8 mouse cellular contexts compared by ENCODE assay signal in genomic region chr17:67696694-67697386, GRCm38 (mm10). TPM values are rescaled to one million over a fixed set of nuclear protein-coding genes. Genes with fewer than 3 reads are reported as not detected.
A peak's percentile ranks its signal among the peaks of the same experiment; 100 is the strongest.
DNase-seq lines count a peak whose midpoint lies in the region; ATAC-seq and TF ChIP-seq lines count a peak whose summit lies in the region.

Lama1 (plus strand) TSS chr17:67697259.

- peak; percentile 93 for ATAC-seq in heart, embryonic 12.5 days (ENCODE audit: insufficient number of reproducible peaks, low FRiP score)
- ATAC-seq in kidney, embryonic 14.5 days (ENCODE audit: low FRiP score, low TSS enrichment): peak; percentile 97
- peak; percentile 84 for ATAC-seq in neural tube, embryonic 15.5 days (ENCODE audit: low FRiP score)

- H3K27me3 ChIP-seq in spleen, adult 2 months (ENCODE audit: control insufficient read depth, insufficient read depth, low read length): no peaks in the 10 kb centered on the region
- H3K27me3 ChIP-seq in heart, embryonic 12.5 days (replicated peaks): peaks cover 16% of the 10 kb centered on the region
- H3K27me3 ChIP-seq in kidney, embryonic 14.5 days (ENCODE audit: control insufficient read depth, insufficient read depth, low read length): peaks cover 4% of the 10 kb centered on the region; the same call in 1 of the 2 replicates
- no peaks in the 10 kb centered on the region for H3K27me3 ChIP-seq in neural tube, embryonic 15.5 days (replicated peaks)

- no peak for DNase-seq in spleen, adult 2 months (ENCODE audit: low read depth in 1 of 2, low spot score in 2 of 2)
- no peak for DNase-seq in spleen, postnatal 36 days (ENCODE audit: low spot score in 2 of 2)
- peak; percentile 49 for DNase-seq in lung, adult 2 months
- peak; percentile 81 to 84 for DNase-seq in urinary bladder, postnatal 4 days (ENCODE audit: low spot score in 2 of 2)

- peak within 1 kb of the TSS; percentile 23; the same call in 1 of the 2 replicates for H3K4me3 ChIP-seq in spleen, adult 2 months (ENCODE audit: extremely low read depth, insufficient read depth, insufficient read length)
- peak within 1 kb of the TSS; percentile 54 for H3K4me3 ChIP-seq in embryonic fibroblast, embryonic 13.5 days (ENCODE audit: insufficient read depth, low read length)
- peak within 1 kb of the TSS; percentile 69 for H3K4me3 ChIP-seq in heart, embryonic 12.5 days
- peak within 1 kb of the TSS; percentile 79 for H3K4me3 ChIP-seq in kidney, embryonic 14.5 days (ENCODE audit: low read length)
- peak within 1 kb of the TSS; percentile 69 for H3K4me3 ChIP-seq in lung, adult 2 months (replicated peaks; ENCODE audit: extremely low read depth, low read depth, low read length)
- H3K4me3 ChIP-seq in neural tube, embryonic 15.5 days (replicated peaks): peak within 1 kb of the TSS; percentile 79

- TF ChIP-seq CTCF in spleen, adult 2 months (IDR thresholded peaks at IDR 0.05; ENCODE audit: extremely low read depth, insufficient read depth, insufficient read length, insufficient replicate concordance): no peak
- no peak for TF ChIP-seq CTCF in embryonic fibroblast, embryonic 13.5 days (IDR thresholded peaks at IDR 0.05; ENCODE audit: borderline replicate concordance, insufficient read depth, low read length)
- 0 out of 2 replicates have a peak, but pooled peaks have one; percentile 12 for TF ChIP-seq CTCF in lung, adult 2 months (IDR thresholded peaks at IDR 0.05; ENCODE audit: insufficient read depth, low read length)

- no peak for TF ChIP-seq POLR2A in spleen, adult 2 months (IDR thresholded peaks at IDR 0.05; ENCODE audit: low read depth, low read length)
- peak; percentile 63 for TF ChIP-seq POLR2A in embryonic fibroblast, embryonic 13.5 days (IDR thresholded peaks at IDR 0.05; ENCODE audit: low read depth, low read length)
- TF ChIP-seq POLR2A in lung, adult 2 months (IDR thresholded peaks at IDR 0.05; ENCODE audit: borderline replicate concordance, extremely low read depth, low read depth, low read length): no peak

- H3K4me2 ChIP-seq in heart, embryonic 12.5 days: peak within 1 kb of the TSS; percentile 100
- peak within 1 kb of the TSS; percentile 97 for H3K4me2 ChIP-seq in kidney, embryonic 14.5 days (replicated peaks; ENCODE audit: low read depth, low read length)
- H3K4me2 ChIP-seq in neural tube, embryonic 15.5 days: peak within 1 kb of the TSS; percentile 89

- no peaks in the 10 kb centered on the region for H3K36me3 ChIP-seq in spleen, adult 2 months (ENCODE audit: control insufficient read depth, insufficient read depth, low read length)
- no peaks in the 10 kb centered on the region for H3K36me3 ChIP-seq in heart, embryonic 12.5 days
- H3K36me3 ChIP-seq in kidney, embryonic 14.5 days (ENCODE audit: control insufficient read depth, insufficient read depth, low read length): no peaks in the 10 kb centered on the region
- H3K36me3 ChIP-seq in neural tube, embryonic 15.5 days: no peaks in the 10 kb centered on the region

- H3K4me1 ChIP-seq in spleen, adult 2 months (ENCODE audit: control insufficient read depth, insufficient read depth, insufficient read length): no peaks in the 10 kb centered on the region
- H3K4me1 ChIP-seq in embryonic fibroblast, embryonic 13.5 days (ENCODE audit: control insufficient read depth, insufficient read depth, low read length): no peaks in the 10 kb centered on the region
- H3K4me1 ChIP-seq in heart, embryonic 12.5 days (replicated peaks): peaks cover 18% of the 10 kb centered on the region
- peaks cover 16% of the 10 kb centered on the region for H3K4me1 ChIP-seq in kidney, embryonic 14.5 days (ENCODE audit: control insufficient read depth, insufficient read depth, low read length)
- peaks cover 6% of the 10 kb centered on the region; the same call in 1 of the 2 replicates for H3K4me1 ChIP-seq in lung, adult 2 months (ENCODE audit: control insufficient read depth, insufficient read depth, low read length)
- peaks cover 39% of the 10 kb centered on the region for H3K4me1 ChIP-seq in neural tube, embryonic 15.5 days

- no peak within 1 kb of the TSS for H3K27ac ChIP-seq in spleen, adult 2 months (ENCODE audit: insufficient read depth, low read length)
- no peak within 1 kb of the TSS for H3K27ac ChIP-seq in embryonic fibroblast, embryonic 13.5 days (ENCODE audit: insufficient read depth, low read length)
- no peak within 1 kb of the TSS for H3K27ac ChIP-seq in heart, embryonic 12.5 days (ENCODE audit: poor library complexity, severe bottlenecking)
- H3K27ac ChIP-seq in kidney, embryonic 14.5 days (ENCODE audit: low read depth, low read length): peak within 1 kb of the TSS; percentile 69
- peak within 1 kb of the TSS; percentile 75 for H3K27ac ChIP-seq in neural tube, embryonic 15.5 days (replicated peaks)

- H3K9me3 ChIP-seq in heart, embryonic 12.5 days (replicated peaks): no peaks in the 10 kb centered on the region
- H3K9me3 ChIP-seq in kidney, embryonic 14.5 days (ENCODE audit: control insufficient read depth, low read length): no peaks in the 10 kb centered on the region
- H3K9me3 ChIP-seq in neural tube, embryonic 15.5 days (replicated peaks): no peaks in the 10 kb centered on the region

- WGBS in spleen, adult 2 months: 5% methylated on average over 32 of the region's 32 CpGs
- WGBS in heart, embryonic 12.5 days: 3% methylated on average over 32 of the region's 32 CpGs
- WGBS in kidney, embryonic 14.5 days: 2% methylated on average over 16 of the region's 32 CpGs
- 3% methylated on average over 32 of the region's 32 CpGs for WGBS in lung, adult 2 months
- 2% methylated on average over 32 of the region's 32 CpGs for WGBS in neural tube, embryonic 15.5 days

- H3K9ac ChIP-seq in heart, embryonic 12.5 days: peak within 1 kb of the TSS; percentile 69
- H3K9ac ChIP-seq in kidney, embryonic 14.5 days (ENCODE audit: low read depth, low read length): peak within 1 kb of the TSS; percentile 90
- H3K9ac ChIP-seq in neural tube, embryonic 15.5 days (replicated peaks): peak within 1 kb of the TSS; percentile 88

RNA-seq across cellular contexts. Expression of gene Lama1, which starts in this region (rescaled TPM):
- polyA plus RNA-seq in spleen, adult 2 months (2012; rRNA removed): 0.12 and 0.66 TPM in 2 replicates
- polyA plus RNA-seq in embryonic fibroblast, embryonic 13.5 days (2011; ENCODE audit: insufficient read length, low read depth, missing spikeins): 1.3 and 2.5 TPM in 2 replicates
- polyA plus RNA-seq in heart, embryonic 12.5 days (2016; fragmentation: Nextera tagmentation; extraction: Ambion mirVana): 1.3 and 2.0 TPM in 2 replicates
- polyA plus RNA-seq in kidney, embryonic 14.5 days (2014; fragmentation: Nextera tagmentation; extraction: Ambion mirVana): 31.0 and 60.4 TPM in 2 replicates
- 0.17 and 0.63 TPM in 2 replicates for polyA plus RNA-seq in lung, adult 2 months (2012; rRNA removed)
- polyA plus RNA-seq in neural tube, embryonic 15.5 days (2015; fragmentation: Nextera tagmentation; extraction: Ambion mirVana): 9.2 and 10.1 TPM in 2 replicates

Comparison
In these comparisons a context has a peak if more than half of its experiments do, and no peak if none do; other contexts are left out.
1. Peak in DNase-seq and H3K4me3 ChIP-seq in lung, adult 2 months; RNA of the gene not detected or under 1 TPM.
2. DNase-seq: peak in urinary bladder, postnatal 4 days (2 of 2); none in spleen, adult 2 months (0 of 2) and spleen, postnatal 36 days (0 of 2).
3. H3K27ac ChIP-seq: peak in kidney, embryonic 14.5 days (single experiment) and neural tube, embryonic 15.5 days (single experiment); none in spleen, adult 2 months (single experiment), embryonic fibroblast, embryonic 13.5 days (single experiment) and heart, embryonic 12.5 days (single experiment).
4. H3K4me3 ChIP-seq: peak in every context shown above with its lines; median percentile 79 in kidney, embryonic 14.5 days; 79 in neural tube, embryonic 15.5 days; 69 in heart, embryonic 12.5 days; 69 in lung, adult 2 months; 54 in embryonic fibroblast, embryonic 13.5 days; 23 in spleen, adult 2 months.
5. Peak in every context shown above with its lines, with median percentiles within 50 percentile points of each other: ATAC-seq, H3K4me2 ChIP-seq and H3K9ac ChIP-seq.